Mouse (Mus musculus): ENCODE measurements around the gene Rai2. TPM values are rescaled to one million over a fixed set of nuclear protein-coding genes. Genes with fewer than 3 reads are reported as not detected.

Rai2 gene
- 7.4 and 8.2 TPM in 2 replicates for polyA plus RNA-seq (2015; fragmentation: Nextera tagmentation; extraction: Ambion mirVana)

GRCm38 (mm10) chrX:161716865-161717763 is at the start of gene Rai2:
Gene Rai2 (plus strand): TSS chrX:161717069.
- Histone ChIP-seq H3K27me3 (peaks cover 46% of the 10 kb centered on the region), H3K4me2 (replicated peaks) (peak within 1 kb of the TSS; percentile 89), H3K27ac (replicated peaks) (no peak within 1 kb of the TSS), H3K9me3 (replicated peaks) (no peaks in the 10 kb centered on the region), H3K9ac (peak within 1 kb of the TSS; percentile 18; the same call in 1 of the 2 replicates), H3K4me3 (replicated peaks) (peak within 1 kb of the TSS; percentile 51), H3K36me3 (no peaks in the 10 kb centered on the region), H3K4me1 (no peaks in the 10 kb centered on the region)
- 23% methylated on average over 65 of the region's 79 CpGs for WGBS
- ATAC-seq (ENCODE audit: insufficient number of reproducible peaks, low FRiP score, low TSS enrichment, low read depth), result peak; percentile 70

GRCm38 (mm10) chrX:161689336-161689735 is 27.5 kb upstream of the Rai2 start:
- no peak for ATAC-seq (ENCODE audit: insufficient number of reproducible peaks, low FRiP score, low TSS enrichment, low read depth)
- WGBS, result 50% methylated on average over 3 of the region's 3 CpGs

GRCm38 (mm10) chrX:161716503-161716864 is 385 bp upstream of the Rai2 start:
- WGBS, result 46% methylated on average over 9 of the region's 9 CpGs
- Histone ChIP-seq H3K4me3 (replicated peaks) (peak overlapping the region; percentile 51), H3K9ac (no peak overlapping the region), H3K27me3 (peaks cover 41% of the 10 kb centered on the region), H3K36me3 (no peaks in the 10 kb centered on the region), H3K9me3 (replicated peaks) (no peaks in the 10 kb centered on the region), H3K4me1 (no peaks in the 10 kb centered on the region), H3K4me2 (replicated peaks) (peak overlapping the region; percentile 89), H3K27ac (replicated peaks) (no peak overlapping the region)
- no peak for ATAC-seq (ENCODE audit: insufficient number of reproducible peaks, low FRiP score, low TSS enrichment, low read depth)

More at GRCm38 (mm10) chrX:161689336-161689735, 27.5 kb upstream of the Rai2 start:
- no peak overlapping the region for H3K4me2 ChIP-seq (replicated peaks)
- H3K4me1 ChIP-seq, result no peaks in the 10 kb centered on the region
- H3K9me3 ChIP-seq (replicated peaks), result no peaks in the 10 kb centered on the region
- no peak overlapping the region for H3K4me3 ChIP-seq (replicated peaks)
- H3K27ac ChIP-seq (replicated peaks), result no peak overlapping the region
- no peaks in the 10 kb centered on the region for H3K36me3 ChIP-seq
- H3K27me3 ChIP-seq, result no peaks in the 10 kb centered on the region
- H3K9ac ChIP-seq, result no peak overlapping the region

- Histone ChIP-seq H3K27me3 (peaks cover 49% of the 10 kb centered on the region), H3K4me2 (replicated peaks) (peak overlapping the region; percentile 89), H3K9ac (peak overlapping the region; percentile 18; the same call in 1 of the 2 replicates), H3K4me3 (replicated peaks) (peak overlapping the region; percentile 51), H3K36me3 (no peaks in the 10 kb centered on the region), H3K9me3 (replicated peaks) (no peaks in the 10 kb centered on the region), H3K4me1 (no peaks in the 10 kb centered on the region), H3K27ac (replicated peaks) (no peak overlapping the region)
- WGBS, result 17% methylated on average over 24 of the region's 26 CpGs
- ATAC-seq (ENCODE audit: insufficient number of reproducible peaks, low FRiP score, low TSS enrichment, low read depth), result no peak
These were observed 1.0 kb downstream of the Rai2 start for GRCm38 (mm10) chrX:161717764-161718382.

- no peak overlapping the region for H3K9ac ChIP-seq
These were observed 1.7 kb downstream of the Rai2 start for GRCm38 (mm10) chrX:161718548-161718947.

GRCm38 (mm10) chrX:161721082-161721481 is 4.2 kb downstream of the Rai2 start:
- Histone ChIP-seq H3K4me3 (replicated peaks) (no peak overlapping the region), H3K4me2 (replicated peaks) (no peak overlapping the region), H3K4me1 (no peaks in the 10 kb centered on the region), H3K9ac (no peak overlapping the region), H3K36me3 (no peaks in the 10 kb centered on the region), H3K9me3 (replicated peaks) (no peaks in the 10 kb centered on the region), H3K27me3 (peaks cover 56% of the 10 kb centered on the region), H3K27ac (replicated peaks) (no peak overlapping the region)
- no peak for ATAC-seq (ENCODE audit: insufficient number of reproducible peaks, low FRiP score, low TSS enrichment, low read depth)
- 59% methylated on average over 4 of the region's 4 CpGs for WGBS

More at GRCm38 (mm10) chrX:161718548-161718947, 1.7 kb downstream of the Rai2 start:
- H3K36me3 ChIP-seq, result no peaks in the 10 kb centered on the region
- peaks cover 55% of the 10 kb centered on the region for H3K27me3 ChIP-seq
- no peaks in the 10 kb centered on the region for H3K4me1 ChIP-seq
- H3K27ac ChIP-seq (replicated peaks), result no peak overlapping the region
- no peaks in the 10 kb centered on the region for H3K9me3 ChIP-seq (replicated peaks)
- ATAC-seq (ENCODE audit: insufficient number of reproducible peaks, low FRiP score, low TSS enrichment, low read depth), result no peak
- peak overlapping the region; percentile 89 for H3K4me2 ChIP-seq (replicated peaks)
- H3K4me3 ChIP-seq (replicated peaks), result peak overlapping the region; percentile 51
- WGBS, result 33% methylated on average over 11 of the region's 11 CpGs

GRCm38 (mm10) chrX:161723391-161723808 is 6.5 kb downstream of the Rai2 start:
- H3K27me3 ChIP-seq, result peaks cover 39% of the 10 kb centered on the region
- H3K4me2 ChIP-seq (replicated peaks), result no peak overlapping the region
- WGBS, result 22% methylated on average over 9 of the region's 9 CpGs

GRCm38 (mm10) chrX:161726257-161726656 is 9.4 kb downstream of the Rai2 start:
- Histone ChIP-seq H3K36me3 (no peaks in the 10 kb centered on the region), H3K27ac (replicated peaks) (no peak overlapping the region), H3K4me2 (replicated peaks) (no peak overlapping the region), H3K27me3 (peaks cover 29% of the 10 kb centered on the region), H3K9me3 (replicated peaks) (no peaks in the 10 kb centered on the region), H3K4me1 (no peaks in the 10 kb centered on the region), H3K9ac (no peak overlapping the region), H3K4me3 (replicated peaks) (no peak overlapping the region)
- WGBS, result 57% methylated on average over 1 of the region's 1 CpGs
- no peak for ATAC-seq (ENCODE audit: insufficient number of reproducible peaks, low FRiP score, low TSS enrichment, low read depth)

More at GRCm38 (mm10) chrX:161723391-161723808, 6.5 kb downstream of the Rai2 start:
- Histone ChIP-seq H3K4me1 (no peaks in the 10 kb centered on the region), H3K4me3 (replicated peaks) (no peak overlapping the region), H3K36me3 (no peaks in the 10 kb centered on the region), H3K9me3 (replicated peaks) (no peaks in the 10 kb centered on the region), H3K27ac (replicated peaks) (no peak overlapping the region), H3K9ac (no peak overlapping the region)
- ATAC-seq (ENCODE audit: insufficient number of reproducible peaks, low FRiP score, low TSS enrichment, low read depth), result no peak

- no peak overlapping the region for H3K27ac ChIP-seq (replicated peaks)
- H3K4me2 ChIP-seq (replicated peaks), result no peak overlapping the region
- H3K36me3 ChIP-seq, result no peaks in the 10 kb centered on the region
- H3K9me3 ChIP-seq (replicated peaks), result no peaks in the 10 kb centered on the region
- WGBS, result 51% methylated on average over 4 of the region's 4 CpGs
- peaks cover 15% of the 10 kb centered on the region for H3K27me3 ChIP-seq
- H3K4me3 ChIP-seq (replicated peaks), result no peak overlapping the region
- no peaks in the 10 kb centered on the region for H3K4me1 ChIP-seq
- ATAC-seq (ENCODE audit: insufficient number of reproducible peaks, low FRiP score, low TSS enrichment, low read depth), result no peak
- no peak overlapping the region for H3K9ac ChIP-seq
These were observed 11.6 kb downstream of the Rai2 start for GRCm38 (mm10) chrX:161728507-161728906.

- H3K9ac ChIP-seq, result no peak overlapping the region
- ATAC-seq (ENCODE audit: insufficient number of reproducible peaks, low FRiP score, low TSS enrichment, low read depth), result no peak
- H3K9me3 ChIP-seq (replicated peaks), result no peaks in the 10 kb centered on the region
- no peak overlapping the region for H3K27ac ChIP-seq (replicated peaks)
- H3K4me3 ChIP-seq (replicated peaks), result no peak overlapping the region
- H3K36me3 ChIP-seq, result no peaks in the 10 kb centered on the region
- peaks cover 19% of the 10 kb centered on the region for H3K27me3 ChIP-seq
- no peaks in the 10 kb centered on the region for H3K4me1 ChIP-seq
- no peak overlapping the region for H3K4me2 ChIP-seq (replicated peaks)
These were observed 13.2 kb downstream of the Rai2 start for GRCm38 (mm10) chrX:161730026-161730425.

- no peak overlapping the region for H3K27ac ChIP-seq (replicated peaks)
- no peak overlapping the region for H3K4me2 ChIP-seq (replicated peaks)
- WGBS, result 88% methylated on average over 3 of the region's 3 CpGs
- no peak for ATAC-seq (ENCODE audit: insufficient number of reproducible peaks, low FRiP score, low TSS enrichment, low read depth)
- H3K4me3 ChIP-seq (replicated peaks), result no peak overlapping the region
- H3K9ac ChIP-seq, result no peak overlapping the region
- H3K9me3 ChIP-seq (replicated peaks), result no peaks in the 10 kb centered on the region
- peaks cover 13% of the 10 kb centered on the region for H3K27me3 ChIP-seq
- no peaks in the 10 kb centered on the region for H3K4me1 ChIP-seq
- no peaks in the 10 kb centered on the region for H3K36me3 ChIP-seq
These were observed 15.0 kb downstream of the Rai2 start for GRCm38 (mm10) chrX:161731859-161732258.
